Mouse (Mus musculus): ENCODE results near the gene Lamc1.

DNA sequence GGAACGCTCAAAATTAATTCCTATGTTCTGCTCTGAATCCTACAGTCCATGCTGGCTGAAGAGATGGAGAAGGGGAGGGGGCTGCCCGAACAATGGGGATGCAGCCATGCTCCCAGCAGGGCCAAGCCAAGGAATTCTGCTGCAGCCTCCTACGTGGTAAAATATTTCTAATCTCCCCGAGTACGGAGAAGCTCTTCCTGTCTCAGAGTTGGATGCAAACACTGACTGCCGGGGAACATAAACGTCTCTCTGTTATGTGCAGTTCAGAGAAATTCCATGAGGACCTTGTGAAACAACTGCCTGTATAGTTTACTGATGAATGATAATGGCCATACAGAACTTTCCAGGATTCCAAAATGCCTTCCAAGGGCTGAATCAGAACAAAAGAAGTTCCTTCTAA lies 67.5 kb downstream of the Lamc1 start:
- TF ChIP-seq POLR2A (IDR thresholded peaks at IDR 0.05; ENCODE audit: borderline replicate concordance, low read depth, low read length) (no peak), CTCF (IDR thresholded peaks at IDR 0.05; ENCODE audit: low read depth, low read length) (no peak)

All from bone marrow macrophage, adult 2 months (primary cell).